Mouse (Mus musculus): Measurements from ENCODE around the gene Meltf.

Meltf gene

GRCm38 (mm10) chr16:31878573-31879257 lies at the start of gene Meltf:
Gene Meltf (plus strand): TSS chr16:31878810.
- peak; percentile 84 for DNase-seq (ENCODE audit: low spot score)

- DNase-seq (ENCODE audit: low spot score) = no peak
These were observed 47.9 kb upstream of the Meltf start for GRCm38 (mm10) chr16:31830726-31831125.

GRCm38 (mm10) chr16:31832630-31833422 lies 45.8 kb upstream of the Meltf start:
- no peak for DNase-seq (ENCODE audit: low spot score)

DNA sequence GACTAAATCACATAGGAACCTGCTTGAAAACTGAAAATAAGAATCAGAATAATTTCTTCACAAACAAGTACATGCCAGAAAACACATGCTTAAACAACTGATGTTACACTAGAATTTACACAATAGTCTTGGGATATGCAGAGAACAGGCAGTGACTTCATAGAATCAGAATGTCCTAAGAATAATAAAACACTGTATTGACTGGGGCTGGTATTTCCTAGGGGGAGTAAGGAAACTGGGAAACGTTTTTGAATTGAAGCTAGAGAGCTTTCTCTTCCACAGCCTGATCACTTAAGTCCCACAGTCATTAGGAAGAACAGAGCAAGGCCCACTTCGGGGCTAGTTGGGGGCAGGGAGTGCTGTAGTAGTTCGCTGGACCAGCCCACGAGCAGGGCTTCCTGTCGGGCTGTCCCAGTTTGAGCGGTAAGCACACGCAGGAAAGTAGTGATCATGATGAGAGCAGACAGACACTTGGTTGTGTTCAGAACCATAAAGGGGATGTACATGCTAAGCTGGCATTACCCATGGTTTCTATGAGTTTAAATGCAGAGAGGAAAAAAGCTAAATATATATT lies 44.5 kb upstream of the Meltf start:
- DNase-seq (ENCODE audit: low spot score) = peak; percentile 12

DNA sequence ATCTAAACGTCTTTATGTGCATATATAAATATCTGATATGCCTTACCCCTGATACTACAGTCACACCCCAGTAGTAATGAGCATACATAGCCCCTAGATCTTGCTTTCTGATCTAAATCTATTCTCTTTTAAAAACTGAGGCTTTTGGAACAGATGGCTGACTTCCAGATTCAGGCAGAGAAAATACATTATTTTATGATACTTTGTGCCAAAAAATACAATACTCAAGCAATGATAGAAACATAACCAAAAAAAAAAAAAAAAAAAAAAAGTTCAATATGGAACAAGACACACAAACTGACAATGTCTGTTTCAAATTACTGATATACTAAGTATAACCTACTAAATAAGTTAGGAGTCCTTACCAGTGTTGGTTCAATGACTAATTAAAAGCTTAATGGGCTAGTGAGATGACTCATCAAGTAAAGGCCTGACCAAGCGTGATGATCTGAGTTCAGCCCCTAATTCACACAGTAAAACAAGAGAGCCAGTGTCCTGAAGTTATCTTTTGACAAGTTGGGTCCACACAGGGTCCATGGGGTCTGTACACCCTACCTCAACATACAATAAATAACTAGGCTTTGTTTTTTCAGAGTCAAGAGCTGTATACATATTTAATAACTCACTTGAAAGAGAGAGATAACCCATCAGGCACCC lies 43.8 kb upstream of the Meltf start:
- DNase-seq (ENCODE audit: low spot score) = no peak

- DNase-seq (ENCODE audit: low spot score) = no peak
These were observed 41.2 kb upstream of the Meltf start for GRCm38 (mm10) chr16:31837362-31837761.

GRCm38 (mm10) chr16:31844246-31844645 lies 34.4 kb upstream of the Meltf start:
- no peak for DNase-seq (ENCODE audit: low spot score)

DNA sequence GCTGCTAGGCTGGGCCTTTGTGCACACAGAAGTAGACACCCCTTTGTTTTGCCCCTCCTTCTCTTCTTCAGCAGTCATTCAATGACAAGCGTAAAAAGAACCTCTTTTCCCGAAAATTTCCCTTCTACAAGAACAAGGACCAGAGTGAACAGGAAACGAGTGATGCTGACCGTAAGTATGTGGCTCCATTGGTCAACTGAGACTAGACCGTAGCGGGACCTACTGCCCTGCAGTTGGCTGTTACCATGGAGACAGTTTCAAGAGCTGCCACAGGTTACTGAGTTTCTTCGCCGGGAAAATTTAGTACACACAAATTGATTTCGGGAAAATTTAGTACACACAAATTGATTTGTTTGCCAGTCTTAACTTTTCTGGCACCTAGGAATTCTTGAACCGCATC lies 31.8 kb upstream of the Meltf start:
- peak; percentile 53 for DNase-seq (ENCODE audit: low spot score)

GRCm38 (mm10) chr16:31863920-31864319 lies 14.7 kb upstream of the Meltf start:
- no peak for DNase-seq (ENCODE audit: low spot score)

- no peak for DNase-seq (ENCODE audit: low spot score)
These were observed 13.4 kb upstream of the Meltf start for GRCm38 (mm10) chr16:31865242-31865641.

GRCm38 (mm10) chr16:31866911-31867310 lies 11.7 kb upstream of the Meltf start:
- no peak for DNase-seq (ENCODE audit: low spot score)

DNA sequence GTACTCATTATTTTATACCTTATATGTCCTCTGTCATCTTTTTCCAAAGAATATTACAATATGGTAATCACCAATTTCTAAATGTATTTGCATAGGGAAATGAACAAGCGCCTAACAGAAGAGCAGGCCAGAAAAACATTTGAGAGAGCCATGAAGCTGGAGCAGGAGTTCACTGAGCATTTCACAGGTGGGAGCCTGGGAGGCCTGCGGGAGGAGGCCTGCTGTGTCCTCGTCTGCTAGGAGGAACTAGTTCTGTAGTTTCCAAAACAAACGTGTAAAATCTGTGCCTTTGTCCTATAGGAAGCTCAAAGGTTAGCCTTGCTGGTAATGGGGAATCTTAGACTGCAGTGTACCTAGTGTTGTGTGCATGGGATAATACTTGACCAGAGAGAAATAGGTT lies 10.9 kb upstream of the Meltf start:
- no peak for DNase-seq (ENCODE audit: low spot score)

- no peak for DNase-seq (ENCODE audit: low spot score)
These were observed 4.9 kb upstream of the Meltf start for GRCm38 (mm10) chr16:31873721-31874120.

- DNase-seq (ENCODE audit: low spot score) = no peak
These were observed 3.2 kb upstream of the Meltf start for GRCm38 (mm10) chr16:31875391-31875790.

GRCm38 (mm10) chr16:31876386-31876785 lies 2.2 kb upstream of the Meltf start:
- DNase-seq (ENCODE audit: low spot score) = no peak

- DNase-seq (ENCODE audit: low spot score) = no peak
These were observed 558 bp upstream of the Meltf start for GRCm38 (mm10) chr16:31878052-31878451.

DNA sequence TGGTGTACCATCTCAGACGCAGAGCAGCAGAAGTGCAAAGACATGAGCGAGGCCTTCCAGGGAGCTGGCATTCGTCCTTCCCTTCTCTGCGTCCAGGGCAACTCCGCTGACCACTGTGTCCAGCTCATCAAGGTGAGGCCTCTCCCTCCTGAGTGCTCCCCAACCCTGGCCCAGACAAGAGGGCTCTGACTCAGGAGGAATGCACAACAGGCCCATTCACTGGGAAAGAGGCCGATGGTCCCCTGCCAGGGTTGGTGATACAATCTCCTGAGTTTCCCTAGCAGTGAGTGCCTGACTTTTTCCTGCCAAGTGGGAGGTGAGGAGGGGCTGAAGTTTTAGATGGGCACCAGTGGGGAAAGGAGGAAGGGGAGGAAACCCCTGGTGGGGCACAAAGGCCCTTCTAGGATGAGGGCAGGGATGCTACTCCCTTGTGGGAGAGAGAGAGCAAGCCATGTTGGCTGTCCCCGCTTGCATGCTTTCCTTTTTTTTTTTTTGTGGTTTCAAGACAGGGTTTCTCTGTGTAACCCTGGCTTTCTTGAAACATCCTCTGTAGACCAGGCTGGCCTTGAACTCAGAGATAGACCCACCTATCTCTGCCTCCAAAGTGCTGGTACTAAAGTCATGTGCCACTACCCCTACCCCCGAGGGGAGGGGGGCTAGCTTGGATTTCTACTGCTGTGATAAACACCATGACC lies 1.7 kb downstream of the Meltf start:
- no peak for DNase-seq (ENCODE audit: low spot score)

DNA sequence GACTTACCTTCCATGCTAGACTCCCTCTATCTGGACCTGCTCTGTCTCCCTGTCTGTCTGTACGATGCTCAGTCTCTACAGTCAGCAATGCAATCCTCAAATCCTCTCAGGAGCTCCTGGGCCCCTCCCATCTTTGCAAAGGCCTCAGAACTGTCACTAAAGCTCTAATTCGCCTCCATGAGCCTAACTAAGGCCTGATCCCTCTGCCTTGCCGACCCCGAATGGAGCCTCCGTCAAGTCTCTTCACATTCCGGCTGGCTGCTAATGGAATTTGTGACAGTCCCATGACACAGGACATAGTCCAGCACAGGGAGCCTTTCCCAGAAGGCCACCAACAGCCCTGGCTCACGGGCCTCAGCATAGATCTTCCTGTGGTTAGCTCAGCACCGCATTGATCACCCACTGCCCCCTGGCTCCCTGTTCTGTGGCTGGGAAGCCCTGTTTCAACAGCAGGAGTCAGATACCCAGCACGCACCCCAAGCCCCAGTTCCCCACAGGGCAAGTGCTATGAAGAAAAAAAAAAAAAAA lies 3.8 kb downstream of the Meltf start:
- no peak for DNase-seq (ENCODE audit: low spot score)

DNA sequence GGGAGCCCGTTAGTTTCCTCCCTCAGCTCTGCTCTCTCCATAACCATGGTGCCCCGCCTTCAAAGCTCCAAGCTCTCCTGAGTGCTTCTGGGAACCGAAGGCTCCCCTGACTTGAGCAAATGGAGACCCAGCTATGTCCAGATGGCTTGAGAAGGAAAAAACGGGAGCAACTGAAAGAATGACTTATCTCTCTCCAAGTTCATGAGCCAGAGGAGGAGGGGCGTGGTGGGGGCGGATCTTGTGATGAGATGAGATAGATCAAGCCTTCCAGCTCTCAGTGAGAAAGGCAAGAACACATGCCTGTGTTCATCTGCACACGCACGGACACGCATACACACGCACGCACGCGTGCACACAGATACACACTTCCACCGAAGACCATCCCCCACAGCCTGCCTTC lies 4.7 kb downstream of the Meltf start:
- no peak for DNase-seq (ENCODE audit: low spot score)

- peak; percentile 54 for DNase-seq (ENCODE audit: low spot score)
These were observed 5.3 kb downstream of the Meltf start for GRCm38 (mm10) chr16:31883902-31884301.

DNA sequence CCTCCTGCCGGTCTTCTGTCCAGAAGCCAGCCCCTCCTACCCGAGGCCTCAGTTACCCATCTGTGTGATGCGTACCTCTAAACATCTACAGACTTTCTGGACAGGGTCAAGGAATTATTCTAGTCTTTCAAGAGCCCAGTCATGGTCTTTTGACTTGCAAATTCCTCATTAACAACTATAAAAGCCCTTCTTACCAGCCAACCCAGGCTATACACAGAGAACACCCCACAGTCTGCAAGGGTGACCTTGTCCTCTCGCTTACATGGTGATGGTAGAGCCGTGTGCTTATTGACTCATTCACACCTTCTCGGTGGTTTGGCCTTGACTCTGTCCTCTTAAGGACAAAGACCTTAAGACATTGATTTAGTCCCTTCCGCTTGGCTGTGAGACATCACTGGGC lies 12.3 kb downstream of the Meltf start:
- DNase-seq (ENCODE audit: low spot score) = no peak

Measured in embryo, embryonic 10 days (tissue).